Mouse (Mus musculus) liver, adult 2 months (tissue): ENCODE data around the gene Methig1.

Experiments used
- CTCF ChIP-seq: fragments of 200-500 bp; IDR thresholded peaks from 2 replicates; pipeline ENCODE4 v1.5.1; 2011; ENCODE audit warnings: low read depth, low read length, control low read depth
- POLR2A ChIP-seq: fragments of 200-500 bp; IDR thresholded peaks from 2 replicates; pipeline ENCODE4 v1.6.1; 2011; ENCODE audit warnings: low read length, control low read depth; ENCODE audit not compliant: insufficient read depth; ENCODE audit errors: extremely low read depth

DNA sequence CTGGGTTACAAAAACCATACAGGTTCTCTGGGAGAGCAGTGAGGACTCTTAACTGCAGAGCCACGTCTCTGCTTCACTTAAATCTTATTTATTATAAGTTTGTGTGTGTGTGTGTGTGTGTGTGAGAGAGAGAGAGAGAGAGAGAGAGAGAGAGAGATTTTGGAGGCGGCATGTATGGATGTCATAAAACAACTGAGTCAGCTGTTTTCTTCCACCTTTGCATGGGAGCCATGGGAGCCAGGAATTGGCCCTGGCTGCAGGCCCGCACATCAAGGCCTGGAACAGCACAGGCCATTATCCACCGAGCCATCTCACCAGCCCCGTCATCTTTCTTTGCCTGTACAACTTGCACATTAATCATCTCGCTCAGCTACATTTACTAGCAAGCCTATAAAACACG lies 14.2 kb downstream of the Methig1 start:
- TF ChIP-seq CTCF: no peak
- TF ChIP-seq POLR2A: no peak
